Mouse (Mus musculus) layer of hippocampus, postnatal 36 days (tissue): ENCODE results near the gene Adamts2. TPM values are rescaled to one million over a fixed set of nuclear protein-coding genes. Genes with fewer than 3 reads are reported as not detected.

Experiments
- DNase-seq, 2 experiments: peaks; one replicate each; pipeline ENCODE4 v3.0.0; 2022
- total RNA-seq, 2 experiments: library from RNA; stranded (reverse); gene quantifications; 2 replicates each; pipeline ENCODE4 v1.2.3; 2021

Adamts2 gene
- total RNA-seq, 2 experiments from 2014 or later = 15.7 to 15.9 TPM

- no peak for DNase-seq
These were observed 21.9 kb downstream of the Adamts2 start for GRCm38 (mm10) chr11:50623806-50624205.

DNA sequence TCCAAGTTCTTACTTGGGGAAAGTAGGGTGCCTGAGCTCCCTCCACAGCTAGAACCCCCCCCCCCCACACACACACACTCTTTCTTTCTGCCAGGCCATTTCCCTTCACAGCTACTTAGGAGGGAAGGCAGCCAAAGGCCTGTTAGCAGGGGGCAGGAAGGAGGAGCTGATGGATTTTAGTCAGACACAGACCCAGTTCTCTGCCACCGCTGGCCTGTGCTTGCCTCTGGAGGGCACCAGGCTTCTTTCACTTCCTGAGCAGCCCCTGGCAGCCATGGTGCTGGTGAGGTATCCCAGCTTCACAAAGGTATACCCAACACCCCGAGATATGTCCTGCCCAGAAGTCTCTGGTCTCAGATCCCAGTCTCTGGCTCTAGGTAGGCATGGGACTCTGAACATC is 22.4 kb downstream of the Adamts2 start:
- DNase-seq = no peak

- DNase-seq = no peak
These were observed 22.8 kb downstream of the Adamts2 start for GRCm38 (mm10) chr11:50624720-50625119.

GRCm38 (mm10) chr11:50628915-50629314 is 27.0 kb downstream of the Adamts2 start:
- DNase-seq = no peak

DNA sequence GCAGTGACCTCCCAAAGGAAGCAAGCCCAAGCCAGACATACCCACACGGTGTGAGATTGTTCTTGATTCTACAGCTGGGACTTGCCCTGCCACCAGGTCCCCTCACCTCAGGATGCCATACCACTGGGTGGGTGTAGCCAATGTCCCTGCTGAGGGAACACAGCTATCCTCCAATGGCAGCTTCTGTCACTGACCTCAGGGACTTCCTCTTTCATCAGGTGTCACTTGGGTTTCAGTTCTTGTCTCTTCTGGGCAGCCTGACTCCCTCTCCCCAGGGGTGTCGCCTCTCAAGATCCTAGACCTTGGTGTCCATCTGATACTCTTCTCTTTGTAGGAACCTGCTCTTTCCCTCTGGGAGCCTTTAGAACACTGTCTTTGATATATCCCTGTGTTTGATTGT is 28.6 kb downstream of the Adamts2 start:
- no peak for DNase-seq

DNA sequence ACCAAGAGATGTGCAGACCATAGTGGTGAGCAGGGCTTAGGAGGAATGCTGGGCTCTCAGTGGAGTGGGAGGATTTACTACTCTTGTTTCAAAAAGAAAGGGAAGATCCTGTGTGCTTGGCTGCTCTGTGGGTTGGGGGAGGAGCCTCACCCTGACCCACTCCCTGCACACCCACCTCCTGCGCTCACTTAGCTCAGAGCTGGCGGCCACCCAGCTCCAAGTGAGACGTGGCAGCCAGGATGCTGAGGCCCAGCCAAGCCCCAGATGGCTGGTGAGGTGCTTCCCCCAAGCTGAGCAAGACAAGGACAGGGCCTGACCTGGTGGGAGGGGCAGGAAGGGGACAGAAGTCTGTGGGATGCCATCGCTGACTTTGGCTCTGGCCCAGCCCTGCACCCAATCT is 30.4 kb downstream of the Adamts2 start:
- DNase-seq = peak; percentile 35 to 50

DNA sequence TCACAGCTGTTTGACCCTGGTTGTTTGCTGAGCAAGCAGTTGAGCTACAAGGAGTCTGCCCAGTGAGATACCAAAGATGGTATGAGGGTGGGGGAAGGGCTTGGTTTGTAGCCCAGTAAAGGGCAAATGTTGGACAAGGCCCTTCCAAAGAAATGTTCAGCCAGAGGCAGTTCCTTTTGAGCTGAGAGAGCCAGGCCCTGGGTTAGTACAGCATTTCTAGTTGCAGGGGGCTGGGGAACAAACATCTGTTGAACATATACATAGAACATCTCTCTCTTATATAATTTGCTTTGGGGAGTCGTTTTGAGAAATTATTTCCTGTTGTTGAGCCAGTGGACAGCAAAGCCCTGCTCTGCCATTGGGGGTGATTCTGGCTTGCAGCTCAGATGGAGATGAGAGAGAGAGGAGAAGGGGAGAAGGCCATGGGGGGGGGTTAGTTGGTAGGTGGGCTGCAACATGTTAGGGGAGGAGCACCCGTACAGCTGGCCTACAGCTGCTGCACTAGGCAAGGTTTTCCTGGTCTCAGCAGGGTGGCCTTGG is 33.2 kb downstream of the Adamts2 start:
- DNase-seq = no peak

GRCm38 (mm10) chr11:50637026-50637425 is 35.1 kb downstream of the Adamts2 start:
- DNase-seq = no peak

GRCm38 (mm10) chr11:50638197-50638867 is 36.4 kb downstream of the Adamts2 start:
- DNase-seq = no peak

- DNase-seq = no peak
These were observed 37.0 kb downstream of the Adamts2 start for GRCm38 (mm10) chr11:50638868-50639220.

- no peak for DNase-seq
These were observed 40.7 kb downstream of the Adamts2 start for GRCm38 (mm10) chr11:50642583-50642982.

DNA sequence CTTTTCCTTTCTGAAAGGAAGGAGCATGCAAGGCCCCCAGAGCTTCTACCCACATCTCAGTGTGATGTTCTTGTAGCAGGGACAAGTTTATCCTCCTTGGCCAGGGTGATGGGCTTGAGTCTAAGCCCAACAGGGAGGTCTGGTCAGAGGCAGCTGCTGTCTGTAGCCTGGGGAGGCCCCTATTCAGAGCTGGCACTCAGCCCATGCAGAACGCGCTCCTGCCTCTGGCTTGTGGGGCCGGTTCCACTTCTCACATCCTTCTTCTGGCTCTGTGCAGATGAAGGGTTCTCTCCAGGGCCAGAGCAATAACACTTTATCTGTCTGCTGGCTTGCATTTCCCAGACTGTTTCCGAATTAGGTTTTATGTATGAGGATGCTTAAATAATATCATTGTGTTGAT is 44.3 kb downstream of the Adamts2 start:
- DNase-seq = no peak

DNA sequence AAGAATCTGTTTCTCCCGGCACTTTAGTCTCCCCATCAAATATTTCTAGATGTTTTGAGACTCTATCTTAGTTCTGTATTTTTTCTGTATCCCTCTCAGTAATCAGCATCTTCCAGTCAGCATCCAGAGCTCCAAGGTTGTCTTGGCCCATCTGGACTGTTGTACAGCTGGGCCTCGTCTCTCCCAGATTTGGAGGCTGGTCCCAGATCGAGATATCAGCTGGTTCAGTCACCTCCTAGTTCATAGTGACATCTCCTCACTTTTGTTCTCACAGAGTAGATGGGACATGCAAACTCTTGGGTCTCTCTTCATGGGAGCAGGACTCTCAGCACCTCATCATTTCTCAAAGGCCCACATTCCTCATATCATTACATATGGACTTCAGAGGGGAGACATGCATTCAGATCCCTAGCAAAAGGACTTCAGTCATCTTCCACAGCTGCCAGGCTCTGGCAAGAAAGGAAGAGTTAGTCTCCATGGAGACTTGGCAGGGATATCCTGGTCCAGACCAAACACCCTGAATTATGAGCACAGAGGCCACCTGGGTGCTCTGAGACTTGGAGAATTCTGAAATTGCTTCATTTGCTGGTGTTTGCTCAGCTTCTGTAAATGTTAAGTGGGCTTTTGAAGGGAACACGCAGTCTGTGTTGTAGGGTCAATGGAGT is 46.4 kb downstream of the Adamts2 start:
- DNase-seq = no peak

DNA sequence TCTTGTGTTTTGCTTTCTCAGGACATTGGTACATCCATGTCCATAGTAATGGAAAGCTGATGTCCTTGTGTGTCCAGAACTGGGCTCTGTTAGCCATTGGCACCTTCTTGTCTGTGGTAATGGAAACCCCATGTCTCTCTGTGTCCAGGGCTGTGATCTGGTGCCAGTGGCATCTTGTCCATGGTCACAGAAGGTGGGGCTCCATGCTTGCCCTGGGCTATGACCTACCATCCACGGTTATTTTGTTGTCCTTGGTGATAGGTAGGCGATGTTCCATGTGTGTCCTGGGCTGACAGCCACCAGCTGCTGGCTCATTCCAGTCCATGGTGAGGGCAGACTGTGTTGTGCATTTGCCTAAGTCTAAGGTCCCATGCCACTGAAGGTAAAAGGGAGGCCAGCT is 48.2 kb downstream of the Adamts2 start:
- DNase-seq = no peak

GRCm38 (mm10) chr11:50653746-50654431 is 52.0 kb downstream of the Adamts2 start:
- DNase-seq = no peak

GRCm38 (mm10) chr11:50658826-50659225 is 56.9 kb downstream of the Adamts2 start:
- DNase-seq = peak in 1 of 2 experiments; percentile 10

DNA sequence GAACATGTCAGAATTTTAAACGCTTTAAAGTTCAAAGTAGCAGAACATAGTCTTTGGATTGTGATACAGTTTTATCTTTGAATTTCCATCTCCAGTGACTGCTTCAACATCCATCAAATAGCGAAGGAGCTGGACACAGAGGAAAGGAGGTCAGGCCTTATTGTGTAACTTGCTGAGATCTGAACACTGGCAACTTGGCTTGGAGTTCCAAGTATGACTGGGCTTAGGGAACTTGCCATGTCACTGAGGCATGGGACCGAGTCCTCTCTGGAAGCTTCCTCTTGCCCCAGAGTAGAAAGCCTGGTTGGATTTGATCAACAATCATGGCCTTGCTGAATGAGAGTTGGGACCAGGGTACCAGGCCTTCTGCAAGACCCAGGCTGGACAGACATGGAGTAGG is 60.3 kb downstream of the Adamts2 start:
- DNase-seq = no peak

- DNase-seq = no peak
These were observed 62.9 kb downstream of the Adamts2 start for GRCm38 (mm10) chr11:50664826-50665225.

DNA sequence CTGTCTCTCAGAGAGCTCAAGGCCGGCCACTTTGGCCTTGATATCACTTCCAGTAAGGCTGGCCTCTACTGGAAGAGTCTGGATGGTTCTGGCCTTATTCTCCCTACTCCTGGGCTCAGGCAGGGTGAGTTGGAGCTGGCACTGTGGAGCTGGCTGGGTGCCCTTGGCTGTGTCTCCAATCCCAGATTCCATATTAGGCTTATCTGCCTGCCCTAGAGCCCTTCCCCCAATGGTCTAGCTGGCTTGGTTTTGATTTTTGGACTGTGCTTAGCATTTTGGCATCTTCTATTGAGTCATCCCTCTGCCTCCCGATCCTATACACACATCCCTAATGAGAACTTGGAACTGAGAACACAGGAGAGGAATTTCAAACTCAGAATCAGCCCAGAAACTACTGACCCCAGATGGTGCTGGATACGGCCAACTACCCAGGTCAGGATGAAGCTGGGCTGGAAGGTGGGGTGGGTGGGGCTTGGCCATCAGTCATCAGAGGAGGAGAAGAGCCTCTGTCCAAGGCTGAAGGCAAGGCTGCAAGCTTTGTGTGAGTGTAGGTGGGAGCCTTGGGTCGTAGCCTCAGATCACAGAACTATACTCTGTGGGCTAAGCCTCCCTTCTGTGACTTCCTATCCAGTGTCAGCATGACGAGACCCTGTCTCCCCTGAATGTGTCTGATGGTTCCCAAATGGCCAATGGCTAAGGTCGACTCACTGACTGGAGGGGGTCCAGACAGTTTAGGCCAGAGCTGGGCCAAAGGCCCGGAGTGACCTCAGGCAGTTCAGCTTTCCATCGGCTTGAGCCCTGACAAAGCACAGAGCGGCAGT is 67.9 kb downstream of the Adamts2 start:
- peak; percentile 32 to 53 for DNase-seq

DNA sequence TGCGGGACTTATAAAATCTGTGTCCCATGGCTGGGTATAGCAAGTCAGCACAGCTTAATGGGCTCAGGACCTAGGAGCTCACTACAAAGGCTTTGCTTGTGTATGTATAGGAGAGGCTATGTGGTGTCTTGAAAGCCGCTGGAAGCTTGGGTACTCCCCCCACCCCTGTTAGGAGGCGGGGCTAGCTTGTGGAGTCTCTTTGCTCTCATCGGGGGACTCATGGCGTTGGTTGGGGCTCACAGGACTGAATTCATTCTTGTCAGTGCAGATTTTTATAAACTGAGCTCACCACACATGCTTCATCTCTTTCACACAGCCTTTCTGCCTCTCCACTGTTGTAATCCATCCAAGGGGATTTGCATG is 68.5 kb downstream of the Adamts2 start:
- DNase-seq = no peak

DNA sequence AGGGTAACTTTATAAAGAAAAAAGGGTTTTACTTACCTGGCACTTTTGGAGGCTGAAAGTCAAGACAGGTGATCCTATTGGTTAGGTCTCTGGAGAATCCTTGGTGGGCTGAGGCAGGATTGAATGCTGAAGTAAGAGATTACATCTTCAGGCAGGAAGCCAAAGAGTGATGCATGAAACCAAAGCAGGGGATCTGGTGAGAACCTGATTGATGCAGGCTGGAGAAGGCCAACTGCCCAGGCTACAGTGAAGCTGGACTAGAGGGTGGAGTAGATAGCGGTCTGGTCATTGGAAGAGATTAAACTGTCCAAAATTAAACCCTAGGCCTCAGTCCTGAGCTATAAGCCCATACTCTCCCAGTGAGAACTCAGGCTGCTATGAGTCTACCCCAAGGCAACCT is 69.0 kb downstream of the Adamts2 start:
- DNase-seq = no peak

DNA sequence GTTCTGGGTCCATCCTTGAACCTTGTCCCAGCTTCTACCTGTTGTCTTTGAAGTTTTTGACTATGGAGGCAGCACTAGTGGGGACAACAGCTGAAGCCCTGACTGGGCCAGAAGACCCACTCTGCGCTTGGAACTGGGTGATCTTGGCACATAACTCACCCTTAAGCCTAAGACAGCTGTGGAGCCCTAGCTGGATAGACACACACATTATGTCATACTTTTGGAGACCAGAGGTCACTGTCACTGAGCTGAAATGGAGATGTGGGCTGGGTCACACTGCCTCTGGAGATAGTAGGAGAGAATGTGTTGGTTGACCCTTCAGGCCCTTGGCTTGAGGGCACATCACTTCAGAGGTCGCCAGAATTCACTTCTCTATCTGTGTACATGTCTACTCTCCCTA is 69.5 kb downstream of the Adamts2 start:
- no peak for DNase-seq

DNA sequence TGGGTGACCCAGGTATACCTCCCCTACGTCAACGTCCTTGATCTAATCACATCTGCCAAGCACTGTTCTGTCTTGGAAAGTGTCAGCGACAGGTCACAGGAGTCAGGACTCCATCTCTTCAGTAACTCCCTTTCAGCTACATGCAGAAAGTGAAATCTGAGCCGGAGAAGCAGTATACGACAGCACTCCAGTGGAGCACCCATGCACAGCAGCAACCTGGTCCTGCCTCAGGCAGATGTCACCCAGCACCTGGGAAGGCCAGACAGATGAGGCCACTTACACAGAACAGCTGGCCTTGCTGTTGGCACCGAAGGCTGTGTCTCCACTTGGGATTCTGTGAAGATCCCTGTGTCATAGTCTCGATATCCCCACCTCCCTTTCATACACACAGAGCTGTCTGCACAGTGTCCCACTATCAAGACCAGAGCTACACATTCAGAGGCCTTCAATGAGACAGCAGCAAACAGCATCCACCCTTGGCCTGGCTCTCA is 70.0 kb downstream of the Adamts2 start:
- DNase-seq = no peak
